Mouse (Mus musculus): ENCODE data around the gene Capsl.

The Capsl gene

GRCm38 (mm10) chr15:9435534-9436180 is at the start of gene Capsl:
Capsl (plus strand) TSS chr15:9436028.
- peak; percentile 65 for DNase-seq

- DNase-seq, result no peak
Observed at GRCm38 (mm10) chr15:9409475-9409874, 26.4 kb upstream of the Capsl start.

DNA sequence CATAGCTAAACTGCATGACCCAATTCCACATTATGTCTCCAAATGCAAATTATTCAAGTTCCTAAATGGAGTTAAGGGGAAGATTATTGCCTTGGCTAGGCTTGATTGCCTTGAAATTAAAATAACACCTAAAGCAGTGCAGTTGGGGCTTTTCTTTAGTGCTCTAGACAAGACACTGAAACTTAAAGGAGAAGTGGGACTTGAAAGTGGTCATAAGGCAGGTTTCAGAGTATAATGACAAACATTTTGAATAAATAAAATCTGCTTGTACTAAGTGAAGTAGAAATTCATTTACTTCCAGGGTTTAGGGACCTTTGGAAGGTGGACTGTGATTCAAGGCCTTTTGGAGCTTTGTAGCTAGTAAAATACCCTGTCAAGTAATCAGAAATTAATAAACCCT is 14.7 kb upstream of the Capsl start:
- no peak for DNase-seq

DNA sequence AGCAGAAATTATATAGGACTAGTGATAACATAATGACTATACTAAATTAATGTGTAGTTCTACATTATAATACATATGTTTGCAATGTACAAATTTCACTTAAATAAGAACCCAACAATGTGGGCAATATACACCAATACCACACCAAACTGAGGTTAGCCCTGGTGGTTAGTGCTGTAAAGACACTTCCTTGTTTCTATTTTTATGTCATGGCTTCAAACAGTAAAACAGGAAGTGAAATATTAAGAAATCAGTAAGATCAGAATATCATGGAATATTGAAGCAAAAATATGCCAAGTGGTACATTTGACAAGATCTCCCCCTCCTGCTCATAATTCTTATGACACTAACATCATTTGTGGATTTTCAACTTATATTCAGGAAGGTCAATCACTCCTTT is 8.0 kb upstream of the Capsl start:
- no peak for DNase-seq

GRCm38 (mm10) chr15:9429843-9430242 is 6.0 kb upstream of the Capsl start:
- DNase-seq, result no peak

GRCm38 (mm10) chr15:9451999-9452398 is 16.2 kb downstream of the Capsl start:
- no peak for DNase-seq

- no peak for DNase-seq
Observed at GRCm38 (mm10) chr15:9452842-9453241, 17.0 kb downstream of the Capsl start.

DNA sequence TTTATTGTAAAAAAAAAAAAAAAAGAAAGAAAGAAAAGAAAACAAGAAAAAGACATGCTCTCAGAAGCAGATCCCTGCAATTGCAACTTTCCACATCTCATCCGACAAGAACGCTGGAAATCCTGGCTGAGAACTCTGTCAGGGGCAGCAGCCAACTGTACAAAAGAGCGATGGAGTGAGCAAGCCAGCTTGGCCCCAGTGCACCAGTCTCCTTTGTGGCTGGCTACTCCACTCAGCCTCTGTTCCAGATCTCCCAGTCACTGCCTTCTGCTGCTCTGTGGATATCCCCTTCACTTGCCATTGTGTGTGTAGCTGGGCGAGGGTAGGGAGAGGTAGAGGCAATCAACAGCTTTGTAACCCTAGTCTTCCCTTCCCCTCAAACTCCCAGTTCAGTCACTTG is 18.4 kb downstream of the Capsl start:
- no peak for DNase-seq

- DNase-seq, result peak; percentile 39
Observed at GRCm38 (mm10) chr15:9455241-9455640, 19.4 kb downstream of the Capsl start.

- DNase-seq, result no peak
Observed at GRCm38 (mm10) chr15:9463521-9464027, 27.7 kb downstream of the Capsl start.

DNA sequence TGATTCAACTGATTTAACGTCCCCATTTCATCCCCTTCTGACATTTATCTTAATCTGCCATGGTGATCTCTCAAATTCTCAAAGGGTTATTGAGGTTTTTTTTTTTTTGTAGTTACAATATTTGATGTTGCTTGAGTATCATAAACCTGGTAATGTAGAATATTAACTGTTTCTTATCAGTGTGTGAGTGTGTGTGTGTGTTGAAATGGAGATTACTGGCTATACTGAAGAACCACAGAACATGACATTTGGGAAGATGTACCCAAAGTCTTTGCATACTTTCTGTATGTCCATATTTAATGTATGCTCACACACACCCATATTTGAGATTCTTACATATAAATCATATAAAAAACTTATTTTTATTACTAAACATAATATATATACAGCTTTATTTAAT is 28.2 kb downstream of the Capsl start:
- no peak for DNase-seq

GRCm38 (mm10) chr15:9471053-9471685 is 35.3 kb downstream of the Capsl start:
- DNase-seq, result no peak

DNA sequence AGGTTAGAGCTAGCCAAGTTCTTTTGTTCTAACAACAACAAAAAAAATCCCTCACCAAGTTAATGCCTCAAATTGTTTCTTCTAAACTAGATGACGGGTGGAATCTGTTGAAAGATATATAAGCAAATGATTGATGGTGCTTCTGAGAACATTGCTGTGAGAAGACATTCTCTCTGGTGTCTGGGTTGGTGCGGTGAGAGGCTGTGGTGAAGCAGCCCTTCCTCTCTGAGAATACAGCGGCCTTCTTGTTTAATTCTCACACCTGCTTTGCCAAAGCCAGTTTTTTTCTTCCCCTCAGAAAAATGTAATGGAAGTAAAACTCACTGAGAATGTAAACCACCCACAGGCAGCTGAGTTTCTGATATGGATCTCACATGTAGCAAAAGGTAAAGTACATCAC is 36.3 kb downstream of the Capsl start:
- no peak for DNase-seq

DNA sequence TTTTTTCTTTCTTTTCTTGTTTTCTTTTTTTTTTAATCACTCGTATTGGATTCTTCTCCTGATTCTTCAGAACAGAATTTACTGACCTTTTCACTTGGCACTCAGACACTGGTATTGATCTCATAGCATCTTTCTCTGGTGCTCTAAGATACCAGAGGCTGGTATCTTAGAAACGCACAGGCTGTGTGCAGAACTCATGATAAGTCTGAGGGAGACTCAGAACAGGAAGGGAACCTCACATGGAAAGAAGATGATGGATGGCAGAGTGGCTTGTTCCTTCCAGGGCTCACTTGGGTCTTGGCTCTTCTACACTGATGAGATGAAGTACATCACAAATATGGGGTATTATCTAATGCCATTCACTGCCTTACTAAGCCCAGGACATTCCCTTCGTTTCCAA is 36.8 kb downstream of the Capsl start:
- no peak for DNase-seq

DNA sequence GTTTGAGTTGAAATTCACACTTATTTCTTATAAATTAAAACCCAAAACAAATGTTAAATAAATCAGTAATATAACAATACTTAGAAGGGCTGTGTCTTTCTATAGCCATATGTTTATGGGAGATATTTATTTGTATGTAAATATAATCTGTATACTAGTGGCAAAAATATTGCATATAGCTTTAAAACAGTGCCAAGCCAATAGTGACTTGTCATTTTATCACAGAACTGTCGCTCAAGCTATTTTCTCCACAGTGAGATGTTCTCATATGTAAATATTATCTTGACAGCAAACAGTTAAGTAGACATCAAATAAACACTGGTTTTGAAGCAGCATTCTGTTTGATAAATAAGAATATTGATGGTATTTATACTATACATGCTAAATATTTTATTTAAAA is 37.4 kb downstream of the Capsl start:
- DNase-seq, result no peak

- DNase-seq, result no peak
Observed at GRCm38 (mm10) chr15:9489417-9490118, 53.7 kb downstream of the Capsl start.

DNA sequence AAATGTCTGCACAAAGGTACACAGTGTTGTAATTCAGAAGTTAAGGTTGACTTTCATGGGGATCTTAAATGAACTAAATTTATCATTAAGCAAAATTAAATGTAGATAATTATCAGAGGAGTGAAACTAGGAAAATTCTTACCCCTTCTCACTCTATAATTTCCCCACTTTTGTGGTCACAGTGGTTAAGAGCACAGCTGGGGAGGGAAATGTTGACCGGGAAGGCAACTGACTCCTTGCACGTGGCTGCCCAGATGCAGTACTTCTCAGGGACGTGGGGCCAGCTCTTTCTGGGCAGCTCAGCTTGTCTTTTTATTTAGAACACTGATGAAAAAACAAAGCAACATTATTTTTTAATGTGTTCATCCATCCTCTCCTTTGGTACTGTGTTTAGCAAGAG is 56.2 kb downstream of the Capsl start:
- no peak for DNase-seq

All from right cerebral cortex, adult 18-20 months (tissue).